Mouse (Mus musculus) stomach, embryonic 15.5 days (tissue): ENCODE measurements around the gene Gm2035. TPM values are rescaled to one million over a fixed set of nuclear protein-coding genes. Genes with fewer than 3 reads are reported as not detected.
"Not testable (repeated sequence)": the region's sequence is repeated elsewhere in the genome, so short reads cannot be mapped to it uniquely, and the experiment has no call there.

ENCODE experiments used
- ATAC-seq: fragments of 200-750 bp; cut with Nextera tagmentation; 2 replicates; pipeline ENCODE4 v1.8.0; 2017; ENCODE audit warnings: low read depth, moderate number of reproducible peaks, moderate TSS enrichment; ENCODE audit not compliant: insufficient read depth, low FRiP score
- H3K27ac ChIP-seq: fragments of 300-500 bp; sonication (generic); 2 replicates; pipeline ENCODE4 v1.5.1; 2015; ENCODE audit warnings: mild to moderate bottlenecking, inconsistent platforms
- H3K27me3 ChIP-seq: fragments of 300-500 bp; sonication (generic); replicated peaks from 2 replicates; pipeline ENCODE4 v1.6.1; 2015; ENCODE audit warnings: inconsistent platforms
- H3K36me3 ChIP-seq: fragments of 300-500 bp; sonication (generic); 2 replicates; pipeline ENCODE4 v1.6.1; 2015; ENCODE audit warnings: inconsistent platforms
- H3K4me1 ChIP-seq: fragments of 300-500 bp; sonication (generic); 2 replicates; pipeline ENCODE4 v1.6.1; 2015; ENCODE audit warnings: inconsistent platforms
- H3K4me2 ChIP-seq: fragments of 300-500 bp; sonication (generic); 2 replicates; pipeline ENCODE4 v1.6.1; 2015; ENCODE audit warnings: mild to moderate bottlenecking, inconsistent platforms
- H3K4me3 ChIP-seq: fragments of 300-500 bp; sonication (generic); replicated peaks from 2 replicates; pipeline ENCODE4 v1.5.1; 2015; ENCODE audit warnings: inconsistent platforms
- H3K9ac ChIP-seq: fragments of 300-500 bp; sonication (generic); 2 replicates; pipeline ENCODE4 v1.6.1; 2015; ENCODE audit warnings: inconsistent platforms
- H3K9me3 ChIP-seq: fragments of 300-500 bp; sonication (generic); 2 replicates; pipeline ENCODE4 v1.6.1; 2016; ENCODE audit warnings: inconsistent platforms
- WGBS: fragments of 180-500 bp; shearing (Covaris S2); methylation state at CpG from one replicate; pipeline ENCODE4 v1.1.7; 2015; 5-methylcytosine and 5-hydroxymethylcytosine counted together
- polyA plus RNA-seq: library from polyadenylated mRNA; unstranded; fragments of >200 nt; fragmentation: Nextera tagmentation; extraction: Ambion mirVana; gene quantifications from 2 replicates; pipeline ENCODE4 v1.2.1, GENCODE M21; 2015

Gm2035 gene
- not detected in 2 replicates for polyA plus RNA-seq

GRCm38 (mm10) chr12:87919721-87920120 lies at the start of gene Gm2035:
Gene Gm2035, minus strand, starts transcription at chr12:87919857.
- ATAC-seq: not testable (repeated sequence)

GRCm38 (mm10) chr12:87953780-87954179 lies 34.1 kb upstream of the Gm2035 start, which contains the start of gene Gm2042:
Gene Gm2042, plus strand, starts transcription at chr12:87954080.
- not testable (repeated sequence) for H3K9ac ChIP-seq, H3K4me2 ChIP-seq, H3K36me3 ChIP-seq, H3K4me1 ChIP-seq, H3K27me3 ChIP-seq, H3K4me3 ChIP-seq, ATAC-seq, H3K27ac ChIP-seq, H3K9me3 ChIP-seq
- WGBS: 80% methylated on average over 2 of the region's 2 CpGs

More at GRCm38 (mm10) chr12:87919721-87920120, at the start of gene Gm2035:
- not testable (repeated sequence) for H3K36me3 ChIP-seq, H3K9me3 ChIP-seq, H3K4me2 ChIP-seq, H3K27me3 ChIP-seq, H3K27ac ChIP-seq, H3K4me1 ChIP-seq, H3K9ac ChIP-seq, H3K4me3 ChIP-seq
- 71% methylated on average over 2 of the region's 2 CpGs for WGBS

GRCm38 (mm10) chr12:87895070-87895469 lies 24.6 kb downstream of the Gm2035 start, which contains the start of gene Gm2022:
Gene Gm2022, plus strand, starts transcription at chr12:87895370.
- H3K9ac ChIP-seq, H3K27me3 ChIP-seq, H3K4me3 ChIP-seq, ATAC-seq, H3K36me3 ChIP-seq, H3K4me1 ChIP-seq, H3K27ac ChIP-seq, H3K9me3 ChIP-seq, H3K4me2 ChIP-seq: not testable (repeated sequence)
- WGBS: 67% methylated on average over 1 of the region's 1 CpGs

GRCm38 (mm10) chr12:87873772-87874171 lies 45.9 kb downstream of the Gm2035 start, which contains the start of gene Gm2016:
Gene Gm2016, plus strand, starts transcription at chr12:87874072.
- H3K27me3 ChIP-seq, H3K36me3 ChIP-seq, H3K9me3 ChIP-seq, H3K4me3 ChIP-seq, H3K4me2 ChIP-seq, H3K4me1 ChIP-seq, H3K9ac ChIP-seq, H3K27ac ChIP-seq, ATAC-seq: not testable (repeated sequence)
- 81% methylated on average over 5 of the region's 5 CpGs for WGBS

Other genes with a start within 250 kb of the Gm2035 start
- not detected in 2 replicates for gene Gm21319, start 144.1 kb downstream of the Gm2035 start, polyA plus RNA-seq
- gene Gm21936, start 124.3 kb downstream of the Gm2035 start, polyA plus RNA-seq: not detected in 2 replicates
- gene BB287469, start 103.3 kb downstream of the Gm2035 start, polyA plus RNA-seq: not detected in 2 replicates
- not detected in 2 replicates for gene Gm2001, start 77.5 kb downstream of the Gm2035 start, polyA plus RNA-seq
- gene Gm2016, start 45.8 kb downstream of the Gm2035 start, polyA plus RNA-seq: not detected in 2 replicates
- not detected in 2 replicates for gene Gm2022, start 24.5 kb downstream of the Gm2035 start, polyA plus RNA-seq
- not detected in 2 replicates for gene Gm2042, start 34.2 kb upstream of the Gm2035 start, polyA plus RNA-seq
- gene Gm2075, start 92.0 kb upstream of the Gm2035 start, polyA plus RNA-seq: not detected in 2 replicates
- gene Gm6803, start 98.9 kb upstream of the Gm2035 start, polyA plus RNA-seq: not detected in 2 replicates
- gene Gm2056, start 107.1 kb upstream of the Gm2035 start, polyA plus RNA-seq: not detected in 2 replicates
- gene Gm16368, start 163.8 kb upstream of the Gm2035 start, polyA plus RNA-seq: not detected in 2 replicates